Mouse (Mus musculus) brain, embryonic 18.5 days (tissue): ENCODE data around the gene Itgam.
"Not testable (repeated sequence)": the region's sequence is repeated elsewhere in the genome, so short reads cannot be mapped to it uniquely, and the experiment has no call there.

Source experiments
- DNase-seq: peaks from one replicate; pipeline ENCODE4 v3.0.0-alpha.2; 2012; ENCODE audit warnings: low read depth, low spot score

Gene Itgam

GRCm38 (mm10) chr7:128062456-128062855 is at the start of gene Itgam, which contains the start of gene Gm49368:
Gene Itgam, plus strand, starts transcription at chr7:128062640.
Gene Gm49368, plus strand, starts transcription at chr7:128062683.
- DNase-seq, result no peak

DNA sequence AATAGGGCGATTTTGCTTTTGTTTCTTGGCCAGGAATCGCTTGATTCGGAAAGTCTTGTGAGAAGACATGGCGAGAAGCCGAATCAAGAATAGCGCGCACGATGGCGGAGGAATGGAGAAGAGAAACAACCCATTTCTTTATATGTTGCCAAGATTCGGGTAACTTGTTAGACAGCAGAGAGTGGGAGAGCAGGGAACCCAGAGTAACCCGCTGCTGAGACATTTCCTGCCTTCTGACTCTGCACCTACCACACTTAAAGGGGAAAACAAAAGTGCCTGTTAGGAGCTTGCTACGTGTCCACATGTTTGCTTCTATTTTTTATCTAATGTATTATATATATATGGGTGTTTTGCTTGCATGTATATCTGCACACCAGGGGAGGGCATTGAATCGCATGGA is 49.3 kb upstream of the Itgam start:
- DNase-seq, result no peak

DNA sequence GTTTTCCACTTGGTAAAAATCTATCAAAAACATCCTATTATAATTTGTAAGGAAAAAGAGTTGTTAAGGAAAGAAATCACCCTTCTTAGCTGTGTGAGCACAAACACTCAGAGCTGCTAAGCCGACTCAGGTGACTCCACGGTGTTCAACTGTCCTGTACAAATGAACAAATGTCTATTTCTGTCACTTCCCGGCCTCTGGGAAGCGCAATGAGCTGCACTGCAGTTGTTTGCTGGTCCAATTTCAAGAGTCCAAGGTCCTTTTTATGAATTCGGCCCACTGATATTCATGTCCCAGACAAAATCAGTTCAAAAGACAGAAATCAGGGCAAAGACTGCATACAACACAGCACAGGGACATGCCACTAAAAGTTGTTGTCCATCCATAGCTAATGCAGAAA is 46.3 kb upstream of the Itgam start:
- not testable (repeated sequence) for DNase-seq

DNA sequence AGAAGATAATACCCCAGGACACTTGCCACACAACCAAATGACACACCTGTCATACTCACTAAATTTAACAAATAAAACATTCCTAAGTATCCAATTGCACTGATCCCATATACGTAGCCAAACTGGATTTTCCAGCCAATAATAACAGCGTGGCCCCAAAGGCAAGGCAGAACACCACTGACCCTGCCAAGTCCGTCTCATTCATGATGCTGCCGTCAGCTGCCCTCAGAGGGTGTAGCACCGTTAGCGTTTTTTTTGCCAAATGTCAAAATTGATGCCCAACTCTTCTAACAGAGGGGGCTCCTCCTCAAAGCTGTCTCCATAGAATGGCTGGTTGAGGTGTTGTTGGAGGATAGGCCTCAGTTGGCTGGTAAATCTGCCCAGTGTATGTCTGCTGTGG is 45.8 kb upstream of the Itgam start:
- DNase-seq, result no peak

GRCm38 (mm10) chr7:128018275-128018674 is 44.2 kb upstream of the Itgam start:
- no peak for DNase-seq

- DNase-seq, result no peak
These were observed 43.3 kb upstream of the Itgam start for GRCm38 (mm10) chr7:128019187-128019586.

DNA sequence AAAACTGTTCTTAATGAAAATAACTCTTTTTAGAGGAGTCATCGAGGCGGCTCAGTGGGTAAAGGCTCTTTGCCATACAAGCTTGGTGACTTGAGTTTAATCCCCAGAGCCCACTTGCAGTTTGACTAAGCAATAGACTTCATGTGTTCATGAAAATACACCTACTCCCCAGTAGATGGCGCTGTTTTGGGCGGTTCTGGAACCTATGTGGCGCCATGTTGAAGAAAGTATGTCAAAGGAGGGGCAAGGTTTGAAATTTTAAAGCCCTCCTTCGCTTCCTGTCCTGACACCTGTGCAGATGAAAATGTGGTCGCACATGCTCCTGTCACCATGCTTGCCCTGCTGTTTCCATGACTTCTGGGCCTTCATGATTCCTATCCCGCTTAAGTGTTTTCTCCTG is 39.5 kb upstream of the Itgam start:
- no peak for DNase-seq

- DNase-seq, result no peak
These were observed 38.9 kb upstream of the Itgam start for GRCm38 (mm10) chr7:128023565-128023964.

DNA sequence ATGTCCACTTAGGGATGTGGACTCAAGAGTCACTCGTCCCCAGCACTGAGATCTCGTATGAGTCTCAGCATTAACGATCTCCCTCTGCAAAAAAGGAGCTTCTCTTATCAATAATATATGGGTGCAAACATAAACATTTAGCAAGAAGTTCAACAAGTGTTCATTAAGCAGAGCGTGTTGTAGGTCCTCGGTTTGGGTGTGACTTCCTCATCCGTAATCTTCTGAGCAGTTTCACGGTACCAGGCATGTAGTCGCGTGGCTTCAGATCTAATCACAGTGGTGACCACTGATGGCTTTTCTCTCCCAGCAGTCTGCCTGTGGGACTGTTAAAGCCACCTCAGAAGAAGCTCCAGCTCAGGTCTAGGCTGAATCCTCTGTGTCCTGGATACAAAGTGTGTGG is 38.1 kb upstream of the Itgam start:
- no peak for DNase-seq

- DNase-seq, result no peak
These were observed 37.5 kb upstream of the Itgam start for GRCm38 (mm10) chr7:128024932-128025331.

DNA sequence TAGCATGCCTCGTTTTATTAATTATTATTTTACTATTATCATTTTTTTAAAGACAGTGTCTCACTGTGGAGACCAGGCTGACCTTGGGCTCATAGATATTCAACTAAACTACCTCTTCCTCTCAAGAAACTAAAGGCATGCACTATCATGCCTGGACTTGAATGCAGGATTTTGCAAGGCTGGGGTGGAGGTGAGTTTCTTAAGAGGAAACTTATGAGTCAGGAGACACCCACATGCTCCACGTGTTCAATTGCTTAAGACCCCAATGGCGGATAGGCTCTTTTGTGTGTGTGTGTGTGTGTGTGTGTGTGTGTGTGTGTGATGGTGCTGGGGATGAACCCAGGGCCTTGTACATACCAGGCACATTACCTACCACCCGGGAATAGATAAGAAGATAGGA is 37.1 kb upstream of the Itgam start:
- DNase-seq, result no peak

- DNase-seq, result peak; percentile 18
These were observed 30.9 kb upstream of the Itgam start for GRCm38 (mm10) chr7:128031403-128031976.

DNA sequence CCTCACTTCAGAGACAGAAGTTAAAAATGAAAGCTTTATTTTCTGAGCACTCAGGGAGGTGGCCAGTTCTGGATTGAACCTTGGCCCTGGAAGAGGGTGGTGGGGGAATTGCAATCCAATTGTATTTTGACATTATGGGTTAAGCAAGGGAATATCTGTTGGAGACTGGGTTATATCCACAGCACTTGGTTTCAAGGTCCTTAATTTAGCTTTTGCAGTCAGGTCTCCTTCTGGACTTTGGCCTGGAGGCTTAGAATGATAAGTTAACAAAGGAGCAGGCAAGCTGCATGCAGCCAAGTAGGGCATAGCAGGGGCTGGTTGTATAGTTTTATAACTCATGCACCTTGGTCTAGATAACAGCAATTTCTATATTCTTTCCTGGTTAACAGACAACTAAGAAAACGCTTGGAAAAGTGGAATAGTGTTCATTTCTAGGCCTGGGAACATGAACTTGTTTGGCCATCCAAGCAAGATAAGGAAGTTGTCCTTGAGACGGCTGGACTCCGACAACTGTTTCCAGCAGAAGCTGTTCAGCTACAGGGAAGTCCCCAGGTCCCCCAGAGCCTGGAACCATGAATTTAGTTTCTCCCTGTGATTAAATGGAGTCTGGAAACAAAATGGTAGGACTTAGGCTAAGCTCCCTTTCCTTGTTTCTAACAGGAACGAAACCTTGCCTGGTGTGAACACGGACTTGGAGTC is 30.0 kb upstream of the Itgam start:
- DNase-seq, result no peak

DNA sequence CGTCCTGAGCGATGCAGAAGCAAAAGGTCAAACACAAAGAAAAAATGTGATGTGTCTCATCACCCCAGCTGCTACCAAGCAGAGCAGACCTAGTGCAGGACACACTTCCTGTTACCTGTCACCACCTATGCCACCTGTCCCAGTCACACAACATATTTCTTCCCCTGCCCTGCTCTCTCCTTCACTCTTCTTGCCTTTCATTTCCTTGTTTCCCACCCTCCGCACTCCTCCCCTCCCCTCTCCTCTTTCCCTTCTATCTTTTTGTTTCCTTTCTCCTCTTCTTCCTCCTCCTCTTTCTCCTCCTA is 29.5 kb upstream of the Itgam start:
- DNase-seq, result no peak

GRCm38 (mm10) chr7:128033616-128034015 is 28.8 kb upstream of the Itgam start:
- no peak for DNase-seq

- not testable (repeated sequence) for DNase-seq
These were observed 20.1 kb upstream of the Itgam start for GRCm38 (mm10) chr7:128042161-128042820.

DNA sequence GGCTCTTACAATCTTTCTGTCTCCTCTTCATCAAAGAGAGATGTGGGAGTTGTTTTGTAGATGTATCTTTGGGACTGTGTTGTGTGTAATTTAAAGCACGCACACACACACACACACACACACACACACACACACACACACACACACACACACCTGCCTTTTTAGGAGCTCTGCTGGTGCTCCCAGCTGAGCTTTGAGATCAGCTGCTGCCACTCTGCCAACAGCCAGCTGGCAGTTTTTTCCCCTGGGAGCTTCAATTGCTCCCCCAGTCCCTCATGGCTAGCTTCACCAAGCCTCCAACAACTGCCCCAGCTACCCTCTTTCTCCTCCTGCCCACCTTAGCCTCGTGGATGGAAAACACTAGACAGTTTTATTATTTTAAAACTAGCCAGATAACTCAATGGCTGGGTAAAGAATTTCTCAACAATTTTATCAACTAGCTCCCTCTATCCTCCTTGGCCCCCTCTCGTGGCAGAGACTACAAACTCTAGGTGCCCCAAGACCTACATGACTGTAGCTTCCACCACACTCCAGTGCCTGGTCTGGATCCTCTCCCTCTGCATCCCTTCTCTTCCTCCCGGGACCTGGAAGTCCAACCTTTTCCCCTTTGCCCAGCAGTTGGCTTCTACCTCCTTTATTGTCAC is 18.2 kb upstream of the Itgam start:
- DNase-seq, result no peak

DNA sequence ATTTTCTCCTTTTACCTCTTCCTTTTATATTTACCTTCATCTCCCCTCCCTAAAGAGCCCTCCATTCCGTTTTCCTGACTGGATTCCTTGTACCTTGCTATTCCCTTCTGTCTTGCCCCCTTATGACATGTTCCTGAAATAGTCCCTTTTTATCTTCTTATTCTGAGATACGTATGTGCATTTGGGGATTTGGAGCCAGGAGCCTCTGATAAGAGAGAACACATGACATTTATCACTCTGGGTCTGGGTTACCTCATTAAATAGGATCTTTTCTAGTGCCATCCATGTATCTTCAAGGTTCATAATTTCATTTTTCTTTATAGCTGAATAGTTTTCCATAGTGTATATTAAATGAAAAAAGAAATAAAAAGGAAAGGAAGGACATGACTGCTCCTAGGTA is 16.8 kb upstream of the Itgam start:
- DNase-seq, result no peak

DNA sequence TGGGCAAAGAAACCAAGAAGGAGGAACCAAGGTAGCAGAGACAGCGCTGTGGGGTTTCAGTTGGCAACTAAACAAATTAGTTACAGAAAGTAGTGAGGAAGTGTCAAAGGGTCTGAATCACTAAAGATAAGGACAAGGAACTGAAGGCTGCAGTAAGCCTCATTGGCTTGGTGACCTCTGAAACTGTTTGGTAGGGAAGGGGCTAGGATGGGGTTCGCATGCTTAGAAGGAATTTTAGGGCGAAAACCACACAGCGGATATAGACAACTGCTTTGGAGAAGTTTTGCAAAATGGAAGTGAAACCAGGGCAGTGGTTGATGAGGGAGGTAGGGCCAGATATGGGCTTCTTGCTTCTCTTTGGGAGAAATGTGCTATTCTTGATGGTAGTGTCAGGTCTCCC is 13.6 kb upstream of the Itgam start:
- no peak for DNase-seq

GRCm38 (mm10) chr7:128049254-128049653 is 13.2 kb upstream of the Itgam start:
- no peak for DNase-seq

GRCm38 (mm10) chr7:128050739-128051138 is 11.7 kb upstream of the Itgam start:
- no peak for DNase-seq

- no peak for DNase-seq
These were observed 9.4 kb upstream of the Itgam start for GRCm38 (mm10) chr7:128053061-128053460.
